Mouse (Mus musculus) intestine, embryonic 16.5 days (tissue): ENCODE results near the gene Scgb1b10. TPM values are rescaled to one million over a fixed set of nuclear protein-coding genes. Genes with fewer than 3 reads are reported as not detected.
"Not testable (repeated sequence)": the region's sequence is repeated elsewhere in the genome, so short reads cannot be mapped to it uniquely, and the experiment has no call there.

ENCODE experiments used
- ATAC-seq: fragments of 200-750 bp; cut with Nextera tagmentation; 2 replicates; pipeline ENCODE4 v1.8.0; 2017; ENCODE audit warnings: moderate TSS enrichment, moderate library complexity
- H3K27ac ChIP-seq: fragments of 300-500 bp; sonication (generic); 2 replicates; pipeline ENCODE4 v1.5.1; 2014; ENCODE audit warnings: mild to moderate bottlenecking, low read length
- H3K27me3 ChIP-seq: fragments of 300-500 bp; sonication (generic); replicated peaks from 2 replicates; pipeline ENCODE4 v1.6.1; 2014; ENCODE audit warnings: low read length, control low read depth, mixed read lengths; ENCODE audit not compliant: control insufficient read depth, insufficient read depth
- H3K36me3 ChIP-seq: fragments of 300-500 bp; sonication (generic); 2 replicates; pipeline ENCODE4 v1.6.1; 2014; ENCODE audit warnings: low read length, control low read depth; ENCODE audit not compliant: control insufficient read depth, insufficient read depth
- H3K4me1 ChIP-seq: fragments of 300-500 bp; sonication (generic); 2 replicates; pipeline ENCODE4 v1.6.1; 2014; ENCODE audit warnings: low read length, control low read depth, mixed read lengths; ENCODE audit not compliant: control insufficient read depth, insufficient read depth
- H3K4me2 ChIP-seq: fragments of 300-500 bp; sonication (generic); 2 replicates; pipeline ENCODE4 v1.6.1; 2014; ENCODE audit warnings: low read depth, low read length, control low read depth
- H3K4me3 ChIP-seq: fragments of 300-500 bp; sonication (generic); 2 replicates; pipeline ENCODE4 v1.5.1; 2014; ENCODE audit warnings: mild to moderate bottlenecking, low read length
- H3K9ac ChIP-seq: fragments of 300-500 bp; sonication (generic); 2 replicates; pipeline ENCODE4 v1.6.1; 2014; ENCODE audit warnings: low read depth, low read length
- H3K9me3 ChIP-seq: fragments of 300-500 bp; sonication (generic); 2 replicates; pipeline ENCODE4 v1.6.1; 2016; ENCODE audit warnings: low read length, control low read depth; ENCODE audit not compliant: control insufficient read depth
- polyA plus RNA-seq: library from polyadenylated mRNA; unstranded; fragments of >200 nt; fragmentation: Nextera tagmentation; extraction: Ambion mirVana; gene quantifications from 2 replicates; pipeline ENCODE4 v1.2.1, GENCODE M21; 2015

Gene Scgb1b10
- not detected in 2 replicates for polyA plus RNA-seq

GRCm38 (mm10) chr7:32100553-32100952 is at the start of gene Scgb1b10:
Gene Scgb1b10, plus strand, starts transcription at chr7:32100853.
- H3K9ac ChIP-seq, H3K27me3 ChIP-seq, H3K27ac ChIP-seq, ATAC-seq, H3K4me3 ChIP-seq, H3K36me3 ChIP-seq, H3K4me2 ChIP-seq, H3K4me1 ChIP-seq, H3K9me3 ChIP-seq: not testable (repeated sequence)

Other genes starting within 250 kb of the Scgb1b10 start
- not detected in 2 replicates for gene Scgb2b11, start 110.3 kb downstream of the Scgb1b10 start, polyA plus RNA-seq
- not detected in 2 replicates for gene Scgb1b11, start 122.0 kb downstream of the Scgb1b10 start, polyA plus RNA-seq
- gene Scgb2b12, start 226.4 kb downstream of the Scgb1b10 start, polyA plus RNA-seq, result not detected in 2 replicates
- not detected in 2 replicates for gene Scgb1b12, start 233.3 kb downstream of the Scgb1b10 start, polyA plus RNA-seq